Mouse (Mus musculus) kidney, embryonic 14.5 days (tissue): ENCODE results near the gene Cetn4. TPM values are rescaled to one million over a fixed set of nuclear protein-coding genes. Genes with fewer than 3 reads are reported as not detected.

Experiments used
- ATAC-seq: fragments of 200-750 bp; cut with Nextera tagmentation; 2 replicates; pipeline ENCODE4 v1.8.0; 2017; ENCODE audit warnings: moderate number of reproducible peaks, mild to moderate bottlenecking, moderate TSS enrichment, moderate library complexity; ENCODE audit not compliant: low FRiP score, low TSS enrichment
- H3K27ac ChIP-seq: fragments of 300-500 bp; sonication (generic); 2 replicates; pipeline ENCODE4 v1.5.1; 2014; ENCODE audit warnings: low read depth, mild to moderate bottlenecking, low read length, moderate library complexity, mixed read lengths
- H3K27me3 ChIP-seq: fragments of 300-500 bp; sonication (generic); 2 replicates; pipeline ENCODE4 v1.6.1; 2014; ENCODE audit warnings: mild to moderate bottlenecking, low read length; ENCODE audit not compliant: control insufficient read depth, insufficient read depth
- H3K36me3 ChIP-seq: fragments of 300-500 bp; sonication (generic); 2 replicates; pipeline ENCODE4 v1.6.1; 2014; ENCODE audit warnings: low read length, mixed read lengths; ENCODE audit not compliant: control insufficient read depth, insufficient read depth
- H3K4me1 ChIP-seq: fragments of 300-500 bp; sonication (generic); 2 replicates; pipeline ENCODE4 v1.6.1; 2014; ENCODE audit warnings: low read length, mixed read lengths; ENCODE audit not compliant: control insufficient read depth, insufficient read depth
- H3K4me2 ChIP-seq: fragments of 300-500 bp; sonication (generic); replicated peaks from 2 replicates; pipeline ENCODE4 v1.6.1; 2014; ENCODE audit warnings: low read depth, mild to moderate bottlenecking, low read length
- H3K4me3 ChIP-seq: fragments of 300-500 bp; sonication (generic); 2 replicates; pipeline ENCODE4 v1.5.1; 2014; ENCODE audit warnings: mild to moderate bottlenecking, low read length
- H3K9ac ChIP-seq: fragments of 300-500 bp; sonication (generic); 2 replicates; pipeline ENCODE4 v1.6.1; 2014; ENCODE audit warnings: low read depth, mild to moderate bottlenecking, low read length, moderate library complexity
- H3K9me3 ChIP-seq: fragments of 300-500 bp; sonication (generic); 2 replicates; pipeline ENCODE4 v1.6.1; 2016; ENCODE audit warnings: low read length; ENCODE audit not compliant: control insufficient read depth
- WGBS: fragments of 180-500 bp; shearing (Covaris S2); extraction: QIAGEN DNeasy Blood & Tissue Kit; methylation state at CpG from one replicate; pipeline ENCODE4 v1.1.7; 2014; 5-methylcytosine and 5-hydroxymethylcytosine counted together
- polyA plus RNA-seq: library from polyadenylated mRNA; unstranded; fragments of >200 nt; fragmentation: Nextera tagmentation; extraction: Ambion mirVana; gene quantifications from 2 replicates; pipeline ENCODE4 v1.2.1, GENCODE M21; 2014

The Cetn4 gene
- polyA plus RNA-seq, 1 experiment from 2014 or later, result 1.2 TPM

DNA sequence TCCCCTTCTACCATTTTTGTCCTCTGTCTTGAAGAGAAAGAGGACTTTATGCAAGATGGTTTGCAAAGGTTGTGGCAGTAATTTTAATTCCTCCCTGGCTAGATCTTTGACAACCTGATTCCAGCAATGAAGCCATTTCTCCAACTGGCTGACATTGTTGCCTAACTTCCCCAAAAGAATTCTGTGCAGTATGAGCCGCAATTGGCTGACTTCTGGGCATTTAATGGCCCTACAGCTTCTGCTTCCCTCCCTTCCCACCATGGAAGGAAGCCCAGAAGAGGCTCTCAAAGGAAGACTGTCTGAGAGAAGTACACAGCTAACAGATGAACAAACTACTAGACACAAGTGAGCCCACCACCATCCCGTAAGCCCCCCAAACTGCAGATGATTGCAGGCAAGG lies 23.3 kb downstream of the Cetn4 start:
- ATAC-seq, result no peak
- no peak overlapping the region for H3K27ac ChIP-seq
- H3K27me3 ChIP-seq, result no peaks in the 10 kb centered on the region
- H3K4me2 ChIP-seq, result no peak overlapping the region
- H3K36me3 ChIP-seq, result no peaks in the 10 kb centered on the region
- H3K9me3 ChIP-seq, result no peaks in the 10 kb centered on the region
- H3K4me1 ChIP-seq, result no peaks in the 10 kb centered on the region
- H3K4me3 ChIP-seq, result no peak overlapping the region
- H3K9ac ChIP-seq, result no peak overlapping the region
- 95% methylated on average over 2 of the region's 2 CpGs for WGBS

- no peak overlapping the region for H3K4me3 ChIP-seq
- no peak for ATAC-seq
- 82% methylated on average over 4 of the region's 4 CpGs for WGBS
- no peaks in the 10 kb centered on the region for H3K36me3 ChIP-seq
- no peaks in the 10 kb centered on the region for H3K4me1 ChIP-seq
- no peak overlapping the region for H3K27ac ChIP-seq
- H3K9me3 ChIP-seq, result no peaks in the 10 kb centered on the region
- no peak overlapping the region for H3K4me2 ChIP-seq
- no peaks in the 10 kb centered on the region for H3K27me3 ChIP-seq
- H3K9ac ChIP-seq, result no peak overlapping the region
Measured at GRCm38 (mm10) chr3:37283234-37283633, 29.3 kb downstream of the Cetn4 start.

- Histone ChIP-seq H3K9ac (no peak overlapping the region), H3K4me2 (no peak overlapping the region), H3K27ac (no peak overlapping the region), H3K36me3 (no peaks in the 10 kb centered on the region), H3K27me3 (no peaks in the 10 kb centered on the region), H3K9me3 (no peaks in the 10 kb centered on the region), H3K4me3 (no peak overlapping the region), H3K4me1 (no peaks in the 10 kb centered on the region)
- WGBS, result 87% methylated on average over 11 of the region's 11 CpGs
- ATAC-seq, result no peak
Measured at GRCm38 (mm10) chr3:37282299-37282922, 30.1 kb downstream of the Cetn4 start.

GRCm38 (mm10) chr3:37280871-37281270 lies 31.6 kb downstream of the Cetn4 start:
- Histone ChIP-seq H3K27me3 (no peaks in the 10 kb centered on the region), H3K4me2 (no peak overlapping the region), H3K36me3 (no peaks in the 10 kb centered on the region), H3K9ac (no peak overlapping the region), H3K4me1 (no peaks in the 10 kb centered on the region), H3K9me3 (no peaks in the 10 kb centered on the region), H3K4me3 (no peak overlapping the region), H3K27ac (no peak overlapping the region)
- ATAC-seq, result no peak
- WGBS, result 68% methylated on average over 8 of the region's 8 CpGs

- Histone ChIP-seq H3K27me3 (no peaks in the 10 kb centered on the region), H3K9me3 (no peaks in the 10 kb centered on the region), H3K36me3 (no peaks in the 10 kb centered on the region), H3K4me3 (no peak overlapping the region), H3K9ac (no peak overlapping the region), H3K4me1 (no peaks in the 10 kb centered on the region), H3K4me2 (no peak overlapping the region), H3K27ac (no peak overlapping the region)
- 90% methylated on average over 1 of the region's 1 CpGs for WGBS
- ATAC-seq, result no peak
Measured at GRCm38 (mm10) chr3:37280221-37280620, 32.3 kb downstream of the Cetn4 start.

DNA sequence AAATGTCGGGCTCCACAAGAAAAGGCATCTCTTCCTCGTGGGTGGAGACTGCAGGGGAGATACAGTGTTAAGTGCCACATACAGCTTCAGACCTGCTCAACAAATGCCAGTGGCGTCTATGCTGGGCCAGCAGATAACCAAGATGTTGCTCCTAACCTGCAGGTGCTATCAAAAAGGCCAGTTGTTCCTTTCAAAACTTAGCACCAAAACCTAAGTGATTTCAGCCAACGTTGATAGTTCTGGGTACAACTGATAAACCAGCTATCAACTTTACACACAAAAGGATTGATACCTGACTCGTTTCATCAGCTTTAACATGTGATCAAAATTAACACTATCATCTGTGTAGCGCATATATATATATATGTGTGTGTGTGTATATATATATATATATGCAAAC lies 37.8 kb downstream of the Cetn4 start:
- H3K9me3 ChIP-seq, result no peaks in the 10 kb centered on the region
- WGBS, result 82% methylated on average over 6 of the region's 6 CpGs
- no peaks in the 10 kb centered on the region for H3K27me3 ChIP-seq
- ATAC-seq, result no peak
- H3K9ac ChIP-seq, result no peak overlapping the region
- no peak overlapping the region for H3K4me3 ChIP-seq
- H3K4me2 ChIP-seq, result no peak overlapping the region
- no peak overlapping the region for H3K27ac ChIP-seq
- H3K36me3 ChIP-seq, result no peaks in the 10 kb centered on the region
- no peaks in the 10 kb centered on the region for H3K4me1 ChIP-seq

DNA sequence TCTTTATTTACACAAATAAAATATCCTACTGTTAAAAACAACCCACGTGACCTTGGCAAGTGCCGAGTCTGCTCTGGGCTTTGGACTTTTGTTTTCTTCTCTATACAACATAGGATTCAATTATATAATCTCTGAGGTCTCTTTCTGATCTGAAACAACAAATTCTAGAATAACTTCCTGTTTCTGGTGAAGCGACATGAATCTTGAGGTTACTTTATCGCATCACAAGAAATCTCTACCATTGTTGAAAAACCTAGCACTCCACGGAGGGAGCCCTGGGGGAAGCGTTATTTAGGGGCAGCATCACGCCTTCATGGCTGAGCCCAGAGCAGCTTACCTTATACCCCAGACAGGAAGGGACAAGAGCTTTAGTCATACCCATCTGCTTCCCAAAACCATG lies 39.4 kb downstream of the Cetn4 start:
- no peak overlapping the region for H3K27ac ChIP-seq
- H3K9ac ChIP-seq, result no peak overlapping the region
- H3K4me2 ChIP-seq, result no peak overlapping the region
- no peaks in the 10 kb centered on the region for H3K9me3 ChIP-seq
- H3K27me3 ChIP-seq, result no peaks in the 10 kb centered on the region
- WGBS, result 85% methylated on average over 7 of the region's 7 CpGs
- no peak for ATAC-seq
- no peak overlapping the region for H3K4me3 ChIP-seq
- H3K36me3 ChIP-seq, result no peaks in the 10 kb centered on the region
- no peaks in the 10 kb centered on the region for H3K4me1 ChIP-seq

- ATAC-seq, result no peak
- no peak overlapping the region for H3K9ac ChIP-seq
Measured at GRCm38 (mm10) chr3:37271209-37271608, 41.3 kb downstream of the Cetn4 start.

DNA sequence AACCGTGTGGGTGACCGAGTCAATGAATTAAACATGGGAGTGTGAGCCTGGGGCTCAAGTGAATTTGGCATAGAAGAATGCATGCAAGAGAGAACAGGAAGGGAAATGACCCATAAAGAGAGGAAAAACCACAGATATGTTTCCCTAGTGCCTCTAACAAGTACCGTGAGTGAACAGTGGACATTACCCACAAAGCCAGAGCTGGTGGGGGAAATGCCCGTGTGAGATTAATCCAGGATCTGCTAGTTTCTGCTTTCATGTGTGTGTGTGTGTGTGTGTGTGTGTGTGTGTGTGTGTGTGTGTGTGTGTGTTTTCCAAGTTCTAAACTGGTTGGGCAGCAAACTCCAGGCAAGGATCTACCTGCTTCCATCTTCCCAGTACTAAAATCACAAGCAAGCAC lies 42.6 kb downstream of the Cetn4 start:
- H3K27ac ChIP-seq, result no peak overlapping the region
- ATAC-seq, result no peak
- H3K4me3 ChIP-seq, result no peak overlapping the region
- no peak overlapping the region for H3K4me2 ChIP-seq
- H3K36me3 ChIP-seq, result no peaks in the 10 kb centered on the region
- WGBS, result 58% methylated on average over 4 of the region's 4 CpGs
- H3K27me3 ChIP-seq, result no peaks in the 10 kb centered on the region
- no peak overlapping the region for H3K9ac ChIP-seq
- no peaks in the 10 kb centered on the region for H3K9me3 ChIP-seq
- H3K4me1 ChIP-seq, result no peaks in the 10 kb centered on the region

More at GRCm38 (mm10) chr3:37271209-37271608, 41.3 kb downstream of the Cetn4 start:
- H3K9me3 ChIP-seq, result no peaks in the 10 kb centered on the region
- no peak overlapping the region for H3K27ac ChIP-seq
- WGBS, result 7% methylated on average over 1 of the region's 1 CpGs
- H3K36me3 ChIP-seq, result no peaks in the 10 kb centered on the region
- H3K4me3 ChIP-seq, result no peak overlapping the region
- no peak overlapping the region for H3K4me2 ChIP-seq
- H3K4me1 ChIP-seq, result no peaks in the 10 kb centered on the region
- no peaks in the 10 kb centered on the region for H3K27me3 ChIP-seq
